Mouse (Mus musculus): ENCODE measurements around the gene Rps3. TPM values are rescaled to one million over a fixed set of nuclear protein-coding genes. Genes with fewer than 3 reads are reported as not detected.
A peak's percentile ranks its signal among the peaks of the same experiment; 100 is the strongest.

The Rps3 gene
- polyA plus RNA-seq (2014; fragmentation: Nextera tagmentation; extraction: Ambion mirVana): 696 and 707 TPM in 2 replicates

DNA sequence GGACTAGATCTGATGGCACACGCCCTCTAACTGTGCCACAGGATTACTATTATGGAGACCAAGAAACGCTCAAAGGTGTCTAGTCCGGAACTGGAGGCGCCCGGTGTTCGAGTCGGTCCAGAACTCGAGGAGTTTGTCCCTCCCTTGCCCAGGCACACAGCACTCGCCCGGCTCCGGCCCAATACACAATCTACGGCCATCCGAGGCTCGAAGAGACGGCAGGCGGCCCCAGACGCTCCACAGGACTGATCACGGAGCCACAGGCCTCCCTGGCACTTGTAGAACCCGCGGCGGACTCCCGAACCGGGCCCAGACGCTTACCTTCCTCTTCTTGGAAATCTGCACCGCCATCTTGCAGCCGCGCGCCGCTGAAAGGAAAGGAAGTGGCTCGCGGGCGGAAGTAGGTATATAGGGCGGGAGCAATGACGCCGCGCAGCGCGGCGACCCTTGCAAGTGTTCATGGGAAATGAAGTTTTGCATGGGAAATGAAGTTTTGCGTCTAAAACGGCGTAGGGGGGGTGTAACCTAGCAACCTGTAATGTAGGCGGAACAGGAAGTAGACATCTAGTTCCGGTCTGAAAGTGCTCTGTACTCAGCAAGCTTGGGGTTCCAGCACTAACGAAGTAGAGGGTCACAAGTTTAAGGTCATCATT, at the start of gene Rps3:
Rps3 (minus strand) TSS at position 468 of the 653 bp plus-strand sequence.
- H3K9ac ChIP-seq (ENCODE audit: low read depth, low read length): peak within 1 kb of the TSS; percentile 94
- H3K36me3 ChIP-seq (ENCODE audit: control insufficient read depth, insufficient read depth, low read length): peaks cover 31% of the 10 kb centered on the region
- H3K27ac ChIP-seq (ENCODE audit: low read depth, low read length): peak within 1 kb of the TSS; percentile 7
- DNase-seq (ENCODE audit: low spot score) (peak; percentile 96), ATAC-seq (ENCODE audit: low FRiP score) (peak; percentile 97)
- H3K4me1 ChIP-seq (replicated peaks; ENCODE audit: control insufficient read depth, insufficient read depth, low read length): peaks cover 9% of the 10 kb centered on the region
- H3K27me3 ChIP-seq (ENCODE audit: control insufficient read depth, insufficient read depth, low read length): no peaks in the 10 kb centered on the region
- no peaks in the 10 kb centered on the region for H3K9me3 ChIP-seq (ENCODE audit: control insufficient read depth, low read length)
- H3K4me3 ChIP-seq (ENCODE audit: low read depth, low read length): peak within 1 kb of the TSS; percentile 90
- WGBS: under 1% methylated on average over 40 of the region's 45 CpGs
- H3K4me2 ChIP-seq (replicated peaks; ENCODE audit: low read depth, low read length): peak within 1 kb of the TSS; percentile 89

GRCm38 (mm10) chr7:99532526-99532925, 49.0 kb upstream of the Rps3 start:
- H3K27ac ChIP-seq (ENCODE audit: low read depth, low read length): no peak overlapping the region
- ATAC-seq (ENCODE audit: low FRiP score): no peak
- no peak overlapping the region for H3K9ac ChIP-seq (ENCODE audit: low read depth, low read length)
- no peak overlapping the region for H3K4me3 ChIP-seq (ENCODE audit: low read depth, low read length)
- H3K4me2 ChIP-seq (replicated peaks; ENCODE audit: low read depth, low read length): no peak overlapping the region
- no peaks in the 10 kb centered on the region for H3K9me3 ChIP-seq (ENCODE audit: control insufficient read depth, low read length)
- H3K27me3 ChIP-seq (ENCODE audit: control insufficient read depth, insufficient read depth, low read length): no peaks in the 10 kb centered on the region
- H3K4me1 ChIP-seq (replicated peaks; ENCODE audit: control insufficient read depth, insufficient read depth, low read length): 0 out of 2 replicates have a peak, but pooled peaks cover 8% of the 10 kb centered on the region
- no peaks in the 10 kb centered on the region for H3K36me3 ChIP-seq (ENCODE audit: control insufficient read depth, insufficient read depth, low read length)
- no peak for DNase-seq (ENCODE audit: low spot score)
- WGBS: 92% methylated on average over 4 of the region's 4 CpGs

GRCm38 (mm10) chr7:99531408-99531970, 48.0 kb upstream of the Rps3 start:
- Histone ChIP-seq H3K9me3 (ENCODE audit: control insufficient read depth, low read length) (no peaks in the 10 kb centered on the region), H3K27ac (ENCODE audit: low read depth, low read length) (no peak overlapping the region), H3K9ac (ENCODE audit: low read depth, low read length) (no peak overlapping the region), H3K4me3 (ENCODE audit: low read depth, low read length) (no peak overlapping the region), H3K4me1 (replicated peaks; ENCODE audit: control insufficient read depth, insufficient read depth, low read length) (0 out of 2 replicates have a peak, but pooled peaks cover 4% of the 10 kb centered on the region), H3K27me3 (ENCODE audit: control insufficient read depth, insufficient read depth, low read length) (no peaks in the 10 kb centered on the region), H3K4me2 (replicated peaks; ENCODE audit: low read depth, low read length) (no peak overlapping the region), H3K36me3 (ENCODE audit: control insufficient read depth, insufficient read depth, low read length) (no peaks in the 10 kb centered on the region)
- no peak for DNase-seq (ENCODE audit: low spot score)
- WGBS: 86% methylated on average over 3 of the region's 3 CpGs
- no peak for ATAC-seq (ENCODE audit: low FRiP score)

DNA sequence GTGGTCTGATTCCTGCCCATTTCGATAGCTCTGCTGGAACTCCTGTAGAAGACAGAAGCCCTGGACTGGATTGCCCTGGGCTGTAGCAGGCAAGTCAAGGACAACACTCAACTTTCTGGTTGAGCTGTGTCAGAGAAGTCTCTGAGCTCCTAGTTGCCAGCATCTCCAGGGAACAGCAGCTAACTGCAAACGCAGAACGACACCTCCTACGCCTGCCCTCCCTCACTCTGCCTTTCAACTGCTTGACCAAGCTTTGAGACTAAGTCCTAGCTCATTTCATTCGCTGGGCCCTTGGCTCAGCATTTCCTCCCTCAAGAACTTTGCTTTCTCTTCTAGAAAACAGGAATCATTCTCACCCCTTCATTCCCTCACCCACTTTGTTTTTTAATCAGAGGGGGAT, 45.9 kb upstream of the Rps3 start:
- Histone ChIP-seq H3K4me1 (replicated peaks; ENCODE audit: control insufficient read depth, insufficient read depth, low read length) (no peaks in the 10 kb centered on the region), H3K27me3 (ENCODE audit: control insufficient read depth, insufficient read depth, low read length) (no peaks in the 10 kb centered on the region), H3K4me2 (replicated peaks; ENCODE audit: low read depth, low read length) (no peak overlapping the region), H3K9me3 (ENCODE audit: control insufficient read depth, low read length) (no peaks in the 10 kb centered on the region), H3K27ac (ENCODE audit: low read depth, low read length) (no peak overlapping the region), H3K4me3 (ENCODE audit: low read depth, low read length) (no peak overlapping the region), H3K9ac (ENCODE audit: low read depth, low read length) (no peak overlapping the region), H3K36me3 (ENCODE audit: control insufficient read depth, insufficient read depth, low read length) (no peaks in the 10 kb centered on the region)
- ATAC-seq (ENCODE audit: low FRiP score) (no peak), DNase-seq (ENCODE audit: low spot score) (no peak)
- 52% methylated on average over 5 of the region's 5 CpGs for WGBS

DNA sequence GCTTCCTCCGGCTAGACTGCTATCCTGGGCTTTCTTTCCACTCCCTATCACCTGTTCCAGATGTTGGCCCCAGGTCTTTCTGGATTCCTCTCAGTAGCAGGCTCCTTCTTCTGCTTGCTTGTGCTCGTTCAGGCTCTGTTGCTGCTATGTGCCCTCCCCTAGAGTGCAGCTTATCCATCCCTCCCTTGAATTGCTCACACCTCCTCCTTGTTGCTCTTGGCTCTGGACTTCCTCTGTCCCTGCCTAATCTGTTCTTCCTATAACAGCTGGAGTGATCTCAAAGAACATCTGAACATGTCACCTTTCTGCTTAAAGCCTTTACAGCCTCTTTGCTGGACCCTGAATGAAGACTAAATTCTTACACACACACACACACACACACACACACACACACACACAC, 45.0 kb upstream of the Rps3 start:
- H3K36me3 ChIP-seq (ENCODE audit: control insufficient read depth, insufficient read depth, low read length): no peaks in the 10 kb centered on the region
- DNase-seq (ENCODE audit: low spot score) (no peak), ATAC-seq (ENCODE audit: low FRiP score) (no peak)
- 68% methylated on average over 2 of the region's 2 CpGs for WGBS
- no peak overlapping the region for H3K4me2 ChIP-seq (replicated peaks; ENCODE audit: low read depth, low read length)
- no peak overlapping the region for H3K4me3 ChIP-seq (ENCODE audit: low read depth, low read length)
- H3K4me1 ChIP-seq (replicated peaks; ENCODE audit: control insufficient read depth, insufficient read depth, low read length): no peaks in the 10 kb centered on the region
- no peaks in the 10 kb centered on the region for H3K27me3 ChIP-seq (ENCODE audit: control insufficient read depth, insufficient read depth, low read length)
- H3K9ac ChIP-seq (ENCODE audit: low read depth, low read length): no peak overlapping the region
- no peaks in the 10 kb centered on the region for H3K9me3 ChIP-seq (ENCODE audit: control insufficient read depth, low read length)
- H3K27ac ChIP-seq (ENCODE audit: low read depth, low read length): no peak overlapping the region

DNA sequence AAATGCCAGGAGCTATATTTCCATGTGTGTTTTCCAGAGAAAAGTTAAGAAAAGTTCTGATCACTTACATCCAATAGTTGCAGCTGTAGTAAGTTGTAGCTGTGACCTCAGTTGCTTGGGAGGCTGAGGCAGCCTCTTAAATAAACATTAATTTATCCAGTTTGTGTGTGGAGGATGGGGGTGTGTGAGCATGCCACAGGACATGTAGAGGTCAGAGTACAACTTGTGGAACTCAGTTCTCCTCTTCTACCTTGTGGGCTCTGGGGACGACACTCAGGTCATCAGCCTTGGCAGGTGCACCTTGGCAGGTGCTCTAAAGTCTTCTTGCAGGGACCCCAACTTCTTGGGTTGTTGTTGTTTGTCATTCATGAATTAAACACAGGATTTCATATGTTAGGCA, 40.3 kb upstream of the Rps3 start:
- Histone ChIP-seq H3K4me2 (replicated peaks; ENCODE audit: low read depth, low read length) (no peak overlapping the region), H3K4me3 (ENCODE audit: low read depth, low read length) (no peak overlapping the region), H3K4me1 (replicated peaks; ENCODE audit: control insufficient read depth, insufficient read depth, low read length) (no peaks in the 10 kb centered on the region), H3K27me3 (ENCODE audit: control insufficient read depth, insufficient read depth, low read length) (no peaks in the 10 kb centered on the region), H3K9ac (ENCODE audit: low read depth, low read length) (no peak overlapping the region), H3K36me3 (ENCODE audit: control insufficient read depth, insufficient read depth, low read length) (no peaks in the 10 kb centered on the region), H3K9me3 (ENCODE audit: control insufficient read depth, low read length) (no peaks in the 10 kb centered on the region), H3K27ac (ENCODE audit: low read depth, low read length) (no peak overlapping the region)
- 86% methylated on average over 1 of the region's 1 CpGs for WGBS
- ATAC-seq (ENCODE audit: low FRiP score) (no peak), DNase-seq (ENCODE audit: low spot score) (no peak)

- Histone ChIP-seq H3K4me2 (replicated peaks; ENCODE audit: low read depth, low read length) (no peak overlapping the region), H3K36me3 (ENCODE audit: control insufficient read depth, insufficient read depth, low read length) (no peaks in the 10 kb centered on the region), H3K27ac (ENCODE audit: low read depth, low read length) (no peak overlapping the region), H3K9me3 (ENCODE audit: control insufficient read depth, low read length) (no peaks in the 10 kb centered on the region), H3K4me1 (replicated peaks; ENCODE audit: control insufficient read depth, insufficient read depth, low read length) (no peaks in the 10 kb centered on the region), H3K4me3 (ENCODE audit: low read depth, low read length) (no peak overlapping the region), H3K27me3 (ENCODE audit: control insufficient read depth, insufficient read depth, low read length) (no peaks in the 10 kb centered on the region), H3K9ac (ENCODE audit: low read depth, low read length) (no peak overlapping the region)
- DNase-seq (ENCODE audit: low spot score) (no peak), ATAC-seq (ENCODE audit: low FRiP score) (no peak)
- 84% methylated on average over 8 of the region's 8 CpGs for WGBS
Observed at GRCm38 (mm10) chr7:99523121-99523520, 39.6 kb upstream of the Rps3 start.

DNA sequence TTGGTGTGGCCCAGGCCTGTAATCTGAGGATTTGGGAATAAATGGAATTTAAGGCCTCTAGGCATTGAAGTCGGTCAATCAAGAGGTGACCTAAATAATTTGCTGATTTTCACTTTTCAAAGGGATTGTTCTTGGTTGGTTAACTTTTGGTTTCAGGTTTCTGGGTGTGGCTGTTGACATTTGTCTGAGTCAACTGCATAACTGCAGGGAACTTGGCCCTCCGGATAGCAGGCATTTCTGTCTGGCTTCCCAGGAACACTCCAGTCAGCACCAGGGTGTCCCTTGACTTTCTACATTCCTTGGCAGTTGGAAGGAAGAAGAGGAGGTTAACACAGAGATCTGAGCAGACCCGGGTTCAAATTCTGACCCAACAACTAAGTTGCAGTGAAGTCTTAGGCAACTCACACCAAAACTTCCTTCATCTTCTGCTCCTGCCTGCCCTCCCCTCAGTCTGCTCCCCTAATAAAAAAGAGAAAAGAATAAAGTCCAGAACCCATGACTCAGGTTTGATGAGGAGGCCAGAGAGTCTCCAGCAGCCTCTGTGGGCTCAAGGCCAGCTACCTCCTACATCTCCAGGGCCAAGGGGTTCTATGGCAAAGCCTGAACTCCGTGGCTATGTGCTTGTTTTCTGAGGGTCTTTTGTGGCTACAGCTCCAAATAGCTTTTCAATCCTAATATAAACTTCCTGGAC, 35.6 kb upstream of the Rps3 start:
- no peak overlapping the region for H3K9ac ChIP-seq (ENCODE audit: low read depth, low read length)
- H3K27ac ChIP-seq (ENCODE audit: low read depth, low read length): no peak overlapping the region
- H3K4me2 ChIP-seq (replicated peaks; ENCODE audit: low read depth, low read length): no peak overlapping the region
- no peak overlapping the region for H3K4me3 ChIP-seq (ENCODE audit: low read depth, low read length)
- H3K4me1 ChIP-seq (replicated peaks; ENCODE audit: control insufficient read depth, insufficient read depth, low read length): no peaks in the 10 kb centered on the region
- H3K9me3 ChIP-seq (ENCODE audit: control insufficient read depth, low read length): no peaks in the 10 kb centered on the region
- ATAC-seq (ENCODE audit: low FRiP score) (no peak), DNase-seq (ENCODE audit: low spot score) (no peak)
- H3K27me3 ChIP-seq (ENCODE audit: control insufficient read depth, insufficient read depth, low read length): no peaks in the 10 kb centered on the region
- H3K36me3 ChIP-seq (ENCODE audit: control insufficient read depth, insufficient read depth, low read length): no peaks in the 10 kb centered on the region
- 64% methylated on average over 4 of the region's 4 CpGs for WGBS

DNA sequence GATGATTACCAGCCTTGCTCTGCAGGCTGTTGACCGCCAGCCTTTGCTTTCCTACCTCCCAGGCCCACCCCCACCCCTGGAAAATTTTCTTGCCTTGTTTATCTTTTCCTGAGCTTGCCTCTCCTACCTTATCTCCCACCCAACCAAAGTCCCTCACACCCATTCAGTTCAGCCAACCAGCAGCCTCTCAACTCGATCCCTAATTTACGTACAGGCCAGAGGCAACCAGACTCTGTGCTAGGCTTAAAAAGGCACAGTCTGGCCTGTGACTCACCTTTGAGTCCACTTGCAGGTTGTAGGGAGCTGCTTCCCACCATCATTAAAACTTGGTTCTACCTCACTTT, 33.2 kb upstream of the Rps3 start:
- ATAC-seq (ENCODE audit: low FRiP score) (no peak), DNase-seq (ENCODE audit: low spot score) (no peak)

More for the DNA sequence above, 33.2 kb upstream of the Rps3 start:
- Histone ChIP-seq H3K9me3 (ENCODE audit: control insufficient read depth, low read length) (no peaks in the 10 kb centered on the region), H3K4me2 (replicated peaks; ENCODE audit: low read depth, low read length) (no peak overlapping the region), H3K4me3 (ENCODE audit: low read depth, low read length) (no peak overlapping the region), H3K27me3 (ENCODE audit: control insufficient read depth, insufficient read depth, low read length) (no peaks in the 10 kb centered on the region), H3K9ac (ENCODE audit: low read depth, low read length) (no peak overlapping the region), H3K27ac (ENCODE audit: low read depth, low read length) (no peak overlapping the region), H3K4me1 (replicated peaks; ENCODE audit: control insufficient read depth, insufficient read depth, low read length) (no peaks in the 10 kb centered on the region), H3K36me3 (ENCODE audit: control insufficient read depth, insufficient read depth, low read length) (no peaks in the 10 kb centered on the region)
- 76% methylated on average over 3 of the region's 3 CpGs for WGBS
